Mouse (Mus musculus): ENCODE results near the gene Pnlip. TPM values are rescaled to one million over a fixed set of nuclear protein-coding genes. Genes with fewer than 3 reads are reported as not detected.

The Pnlip gene
- polyA plus RNA-seq, 1 experiment from 2014 or later = not detected

GRCm38 (mm10) chr19:58728445-58729031 lies 76.2 kb downstream of the Pnlip start, which contains the start of gene Pnliprp1:
Pnliprp1 (plus strand) TSS chr19:58728887.
- Histone ChIP-seq H3K36me3 (no peaks in the 10 kb centered on the region), H3K27me3 (no peaks in the 10 kb centered on the region), H3K9ac (replicated peaks) (no peak within 1 kb of the TSS), H3K27ac (replicated peaks) (no peak within 1 kb of the TSS), H3K4me1 (no peaks in the 10 kb centered on the region), H3K4me3 (no peak within 1 kb of the TSS), H3K4me2 (replicated peaks) (no peak within 1 kb of the TSS), H3K9me3 (0 out of 2 replicates have a peak, but pooled peaks cover 6% of the 10 kb centered on the region)
- WGBS = 55% methylated on average over 5 of the region's 5 CpGs
- ATAC-seq (ENCODE audit: low FRiP score, low read depth) = no peak

Other genes with a start within 250 kb of the Pnlip start
- 36.8 and 39.6 TPM in 2 replicates for gene Gfra1, start 196.6 kb upstream of the Pnlip start, polyA plus RNA-seq (2016; fragmentation: Nextera tagmentation; extraction: Ambion mirVana)
- gene Ccdc172, start 140.5 kb upstream of the Pnlip start, polyA plus RNA-seq (2016; fragmentation: Nextera tagmentation; extraction: Ambion mirVana) = not detected in 2 replicates
- gene Pnliprp1, start 76.4 kb downstream of the Pnlip start, polyA plus RNA-seq (2016; fragmentation: Nextera tagmentation; extraction: Ambion mirVana) = 0.19 TPM in 1 of 2 replicates, not detected in the other
- gene Pnliprp2, start 107.2 kb downstream of the Pnlip start, polyA plus RNA-seq (2016; fragmentation: Nextera tagmentation; extraction: Ambion mirVana) = not detected in 2 replicates
- gene 1700019N19Rik, start 142.0 kb downstream of the Pnlip start, polyA plus RNA-seq (2016; fragmentation: Nextera tagmentation; extraction: Ambion mirVana) = not detected in 2 replicates